Mouse (Mus musculus) neural tube, embryonic 11.5 days (tissue): ENCODE results near the gene Sf3a3. TPM values are rescaled to one million over a fixed set of nuclear protein-coding genes. Genes with fewer than 3 reads are reported as not detected.

ENCODE experiments used
- ATAC-seq: fragments of 200-750 bp; cut with Nextera tagmentation; 2 replicates; pipeline ENCODE4 v1.8.0; 2017; ENCODE audit warnings: moderate number of reproducible peaks, mild to moderate bottlenecking, moderate TSS enrichment, moderate library complexity; ENCODE audit not compliant: insufficient read depth, low FRiP score, low TSS enrichment
- DNase-seq: peaks from one replicate; pipeline ENCODE4 v3.0.0-alpha.2; 2015; ENCODE audit warnings: low spot score
- H3K27ac ChIP-seq: fragments of 300-500 bp; sonication (generic); 2 replicates; pipeline ENCODE4 v1.5.1; 2014; ENCODE audit warnings: low read depth, mild to moderate bottlenecking, low read length
- H3K27me3 ChIP-seq: fragments of 300-500 bp; sonication (generic); 2 replicates; pipeline ENCODE4 v1.6.1; 2014; ENCODE audit warnings: mild to moderate bottlenecking, low read length, mixed read lengths; ENCODE audit not compliant: control insufficient read depth, insufficient read depth
- H3K36me3 ChIP-seq: fragments of 300-500 bp; sonication (generic); 2 replicates; pipeline ENCODE4 v1.6.1; 2014; ENCODE audit warnings: mild to moderate bottlenecking, low read length, moderate library complexity, mixed read lengths; ENCODE audit not compliant: control insufficient read depth, insufficient read depth
- H3K4me1 ChIP-seq: fragments of 300-500 bp; sonication (generic); 2 replicates; pipeline ENCODE4 v1.6.1; 2014; ENCODE audit warnings: low read length, mixed read lengths; ENCODE audit not compliant: control insufficient read depth, insufficient read depth
- H3K4me2 ChIP-seq: fragments of 300-500 bp; sonication (generic); 2 replicates; pipeline ENCODE4 v1.6.1; 2014; ENCODE audit warnings: low read depth, mild to moderate bottlenecking, moderate library complexity
- H3K4me3 ChIP-seq: fragments of 300-500 bp; sonication (generic); 2 replicates; pipeline ENCODE4 v1.5.1; 2014; ENCODE audit warnings: low read depth, low read length
- H3K9ac ChIP-seq: fragments of 300-500 bp; sonication (generic); 2 replicates; pipeline ENCODE4 v1.6.1; 2014; ENCODE audit warnings: mild to moderate bottlenecking, low read length
- H3K9me3 ChIP-seq: fragments of 300-500 bp; sonication (generic); 2 replicates; pipeline ENCODE4 v1.6.1; 2016; ENCODE audit warnings: low read length; ENCODE audit not compliant: control insufficient read depth
- WGBS: fragments of 180-500 bp; shearing (Covaris S2); extraction: QIAGEN DNeasy Blood & Tissue Kit; methylation state at CpG from one replicate; pipeline ENCODE4 v1.1.7; 2014; 5-methylcytosine and 5-hydroxymethylcytosine counted together
- polyA plus RNA-seq: library from polyadenylated mRNA; unstranded; fragments of >200 nt; fragmentation: Nextera tagmentation; extraction: Ambion mirVana; gene quantifications from 2 replicates; pipeline ENCODE4 v1.2.1, GENCODE M21; 2014

Gene Sf3a3
- polyA plus RNA-seq, 1 experiment from 2014 or later: 196 TPM

GRCm38 (mm10) chr4:124759305-124759811 is 44.8 kb downstream of the Sf3a3 start:
- no peaks in the 10 kb centered on the region for H3K4me1 ChIP-seq
- no peak overlapping the region for H3K4me3 ChIP-seq
- H3K9ac ChIP-seq: no peak overlapping the region
- WGBS: 86% methylated on average over 7 of the region's 7 CpGs
- H3K4me2 ChIP-seq: no peak overlapping the region
- H3K27me3 ChIP-seq: no peaks in the 10 kb centered on the region
- no peaks in the 10 kb centered on the region for H3K9me3 ChIP-seq
- ATAC-seq (no peak), DNase-seq (no peak)
- no peaks in the 10 kb centered on the region for H3K36me3 ChIP-seq
- H3K27ac ChIP-seq: no peak overlapping the region

- WGBS: 61% methylated on average over 1 of the region's 1 CpGs
- Histone ChIP-seq H3K4me2 (no peak overlapping the region), H3K27ac (no peak overlapping the region), H3K27me3 (no peaks in the 10 kb centered on the region), H3K36me3 (no peaks in the 10 kb centered on the region), H3K9me3 (no peaks in the 10 kb centered on the region), H3K4me3 (no peak overlapping the region), H3K9ac (no peak overlapping the region), H3K4me1 (no peaks in the 10 kb centered on the region)
- no peak for ATAC-seq
- no peak for DNase-seq
Measured at GRCm38 (mm10) chr4:124761201-124761600, 46.6 kb downstream of the Sf3a3 start.

GRCm38 (mm10) chr4:124762858-124763452 is 48.4 kb downstream of the Sf3a3 start:
- Histone ChIP-seq H3K27ac (no peak overlapping the region), H3K4me3 (no peak overlapping the region), H3K9me3 (no peaks in the 10 kb centered on the region), H3K36me3 (no peaks in the 10 kb centered on the region), H3K27me3 (no peaks in the 10 kb centered on the region), H3K4me1 (no peaks in the 10 kb centered on the region), H3K4me2 (no peak overlapping the region), H3K9ac (no peak overlapping the region)
- ATAC-seq: no peak
- no peak for DNase-seq
- WGBS: 88% methylated on average over 6 of the region's 6 CpGs

GRCm38 (mm10) chr4:124765802-124766565 is 51.4 kb downstream of the Sf3a3 start:
- no peaks in the 10 kb centered on the region for H3K27me3 ChIP-seq
- WGBS: 95% methylated on average over 23 of the region's 23 CpGs

GRCm38 (mm10) chr4:124766566-124766940 is 52.0 kb downstream of the Sf3a3 start:
- DNase-seq (no peak), ATAC-seq (no peak)
- no peak overlapping the region for H3K9ac ChIP-seq
- WGBS: 94% methylated on average over 2 of the region's 2 CpGs
- H3K4me2 ChIP-seq: no peak overlapping the region
- no peaks in the 10 kb centered on the region for H3K36me3 ChIP-seq
- no peaks in the 10 kb centered on the region for H3K27me3 ChIP-seq
- no peak overlapping the region for H3K27ac ChIP-seq
- H3K9me3 ChIP-seq: no peaks in the 10 kb centered on the region
- no peaks in the 10 kb centered on the region for H3K4me1 ChIP-seq
- H3K4me3 ChIP-seq: no peak overlapping the region

More at GRCm38 (mm10) chr4:124765802-124766565, 51.4 kb downstream of the Sf3a3 start:
- Histone ChIP-seq H3K27ac (no peak overlapping the region), H3K4me1 (no peaks in the 10 kb centered on the region), H3K4me3 (no peak overlapping the region), H3K9ac (no peak overlapping the region), H3K4me2 (no peak overlapping the region), H3K36me3 (no peaks in the 10 kb centered on the region), H3K9me3 (no peaks in the 10 kb centered on the region)
- ATAC-seq: no peak
- DNase-seq: no peak

GRCm38 (mm10) chr4:124768963-124769591 is 54.5 kb downstream of the Sf3a3 start:
- H3K27ac ChIP-seq: no peak overlapping the region
- H3K27me3 ChIP-seq: no peaks in the 10 kb centered on the region
- no peak overlapping the region for H3K4me3 ChIP-seq
- DNase-seq (no peak), ATAC-seq (no peak)
- no peak overlapping the region for H3K9ac ChIP-seq
- H3K4me2 ChIP-seq: no peak overlapping the region
- H3K9me3 ChIP-seq: no peaks in the 10 kb centered on the region
- 90% methylated on average over 13 of the region's 13 CpGs for WGBS
- no peaks in the 10 kb centered on the region for H3K4me1 ChIP-seq
- H3K36me3 ChIP-seq: no peaks in the 10 kb centered on the region

GRCm38 (mm10) chr4:124770624-124771023 is 56.0 kb downstream of the Sf3a3 start:
- no peaks in the 10 kb centered on the region for H3K27me3 ChIP-seq
- H3K27ac ChIP-seq: no peak overlapping the region
- no peaks in the 10 kb centered on the region for H3K9me3 ChIP-seq
- H3K4me2 ChIP-seq: no peak overlapping the region
- DNase-seq (no peak), ATAC-seq (no peak)
- H3K4me1 ChIP-seq: no peaks in the 10 kb centered on the region
- 79% methylated on average over 5 of the region's 5 CpGs for WGBS
- no peak overlapping the region for H3K4me3 ChIP-seq
- H3K36me3 ChIP-seq: no peaks in the 10 kb centered on the region
- no peak overlapping the region for H3K9ac ChIP-seq

GRCm38 (mm10) chr4:124772125-124772524 is 57.5 kb downstream of the Sf3a3 start:
- ATAC-seq (no peak), DNase-seq (no peak)
- Histone ChIP-seq H3K27me3 (no peaks in the 10 kb centered on the region), H3K36me3 (no peaks in the 10 kb centered on the region), H3K4me3 (no peak overlapping the region), H3K27ac (no peak overlapping the region), H3K4me1 (no peaks in the 10 kb centered on the region), H3K4me2 (no peak overlapping the region), H3K9me3 (no peaks in the 10 kb centered on the region), H3K9ac (no peak overlapping the region)
- WGBS: 74% methylated on average over 4 of the region's 4 CpGs
